Mouse (Mus musculus): ENCODE measurements around the gene Cpe. TPM values are rescaled to one million over a fixed set of nuclear protein-coding genes. Genes with fewer than 3 reads are reported as not detected.

Cpe gene
- polyA plus RNA-seq, 1 experiment from 2014 or later: 133 TPM

- Histone ChIP-seq H3K27ac (replicated peaks) (no peak overlapping the region), H3K4me2 (replicated peaks; ENCODE audit: low read depth) (no peak overlapping the region), H3K9ac (ENCODE audit: low read length) (no peak overlapping the region), H3K36me3 (ENCODE audit: control insufficient read depth, insufficient read depth, low read length) (no peaks in the 10 kb centered on the region), H3K27me3 (ENCODE audit: control insufficient read depth, insufficient read depth, low read length) (no peaks in the 10 kb centered on the region), H3K4me3 (ENCODE audit: low read depth, low read length) (no peak overlapping the region), H3K9me3 (ENCODE audit: control insufficient read depth, low read length) (no peaks in the 10 kb centered on the region), H3K4me1 (replicated peaks; ENCODE audit: control insufficient read depth, insufficient read depth) (no peaks in the 10 kb centered on the region)
- 91% methylated on average over 6 of the region's 6 CpGs for WGBS
- TF ChIP-seq EP300 (optimal IDR thresholded peaks at IDR 0.05) (no peak), CTCF (IDR thresholded peaks at IDR 0.05; ENCODE audit: low read depth) (no peak)
- no peak for DNase-seq (ENCODE audit: low spot score)
- ATAC-seq (ENCODE audit: low FRiP score, low TSS enrichment): no peak
Observed at GRCm38 (mm10) chr8:64629034-64629760, 63.7 kb downstream of the Cpe start.

DNA sequence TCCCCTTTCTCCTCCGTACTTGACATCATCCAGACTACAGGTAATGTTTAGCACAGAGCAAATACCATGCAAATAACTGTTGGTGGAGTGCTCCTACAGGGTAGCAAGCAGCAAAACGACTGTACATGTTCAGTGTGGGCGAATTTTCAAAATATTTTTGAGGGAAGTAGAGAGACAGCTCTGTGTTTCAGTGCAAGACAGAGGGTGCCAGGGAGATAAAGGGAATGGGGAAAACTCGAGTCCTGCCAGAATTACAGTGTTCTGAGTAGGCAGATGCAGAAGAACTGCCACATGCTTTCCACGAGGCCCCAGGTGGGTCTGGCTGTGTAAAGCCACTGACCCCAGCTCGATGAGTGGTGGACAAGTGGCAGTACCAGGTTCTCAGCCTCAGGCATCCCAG is 64.8 kb downstream of the Cpe start:
- Histone ChIP-seq H3K4me3 (ENCODE audit: low read depth, low read length) (no peak overlapping the region), H3K9me3 (ENCODE audit: control insufficient read depth, low read length) (no peaks in the 10 kb centered on the region), H3K4me2 (replicated peaks; ENCODE audit: low read depth) (no peak overlapping the region), H3K9ac (ENCODE audit: low read length) (no peak overlapping the region), H3K4me1 (replicated peaks; ENCODE audit: control insufficient read depth, insufficient read depth) (no peaks in the 10 kb centered on the region), H3K27ac (replicated peaks) (no peak overlapping the region), H3K27me3 (ENCODE audit: control insufficient read depth, insufficient read depth, low read length) (no peaks in the 10 kb centered on the region), H3K36me3 (ENCODE audit: control insufficient read depth, insufficient read depth, low read length) (no peaks in the 10 kb centered on the region)
- TF ChIP-seq CTCF (IDR thresholded peaks at IDR 0.05; ENCODE audit: low read depth) (no peak), EP300 (optimal IDR thresholded peaks at IDR 0.05) (no peak)
- WGBS: 79% methylated on average over 6 of the region's 6 CpGs
- DNase-seq (ENCODE audit: low spot score): no peak
- no peak for ATAC-seq (ENCODE audit: low FRiP score, low TSS enrichment)

DNA sequence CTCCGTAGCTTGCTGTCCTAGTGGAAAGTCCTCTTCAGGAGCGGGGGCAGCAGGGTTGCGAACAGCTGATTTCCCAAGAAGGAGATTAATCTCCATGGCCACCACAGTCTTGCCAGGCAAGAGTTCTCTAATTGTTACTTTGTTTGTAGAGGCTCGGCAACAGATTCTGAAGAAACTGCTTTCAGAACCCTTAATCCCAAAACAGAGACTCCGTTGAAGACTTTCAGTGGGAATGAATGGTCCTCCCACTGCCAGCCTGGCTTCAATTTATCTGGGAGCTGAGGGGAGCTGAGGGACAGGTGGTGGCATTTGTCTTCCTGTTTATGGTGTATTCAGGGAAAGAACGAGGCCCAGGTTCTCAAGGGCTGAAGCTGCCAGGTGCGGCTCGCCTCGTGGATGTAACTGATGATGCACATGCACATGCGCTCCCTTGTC is 68.2 kb downstream of the Cpe start:
- Histone ChIP-seq H3K4me2 (replicated peaks; ENCODE audit: low read depth) (no peak overlapping the region), H3K4me3 (ENCODE audit: low read depth, low read length) (no peak overlapping the region), H3K9ac (ENCODE audit: low read length) (no peak overlapping the region), H3K4me1 (replicated peaks; ENCODE audit: control insufficient read depth, insufficient read depth) (no peaks in the 10 kb centered on the region), H3K9me3 (ENCODE audit: control insufficient read depth, low read length) (no peaks in the 10 kb centered on the region), H3K27me3 (ENCODE audit: control insufficient read depth, insufficient read depth, low read length) (no peaks in the 10 kb centered on the region), H3K36me3 (ENCODE audit: control insufficient read depth, insufficient read depth, low read length) (no peaks in the 10 kb centered on the region), H3K27ac (replicated peaks) (no peak overlapping the region)
- 62% methylated on average over 10 of the region's 10 CpGs for WGBS
- no peak for DNase-seq (ENCODE audit: low spot score)
- ATAC-seq (ENCODE audit: low FRiP score, low TSS enrichment): no peak
- TF ChIP-seq EP300 (optimal IDR thresholded peaks at IDR 0.05): no peak
- no peak for TF ChIP-seq CTCF (IDR thresholded peaks at IDR 0.05; ENCODE audit: low read depth)

- TF ChIP-seq CTCF (IDR thresholded peaks at IDR 0.05; ENCODE audit: low read depth) (no peak), EP300 (optimal IDR thresholded peaks at IDR 0.05) (no peak)
- H3K4me1 ChIP-seq (replicated peaks; ENCODE audit: control insufficient read depth, insufficient read depth): no peaks in the 10 kb centered on the region
- H3K27me3 ChIP-seq (ENCODE audit: control insufficient read depth, insufficient read depth, low read length): no peaks in the 10 kb centered on the region
- H3K27ac ChIP-seq (replicated peaks): no peak overlapping the region
- H3K4me3 ChIP-seq (ENCODE audit: low read depth, low read length): no peak overlapping the region
- ATAC-seq (ENCODE audit: low FRiP score, low TSS enrichment) (no peak), DNase-seq (ENCODE audit: low spot score) (no peak)
- 36% methylated on average over 7 of the region's 7 CpGs for WGBS
- no peak overlapping the region for H3K4me2 ChIP-seq (replicated peaks; ENCODE audit: low read depth)
- no peak overlapping the region for H3K9ac ChIP-seq (ENCODE audit: low read length)
- H3K9me3 ChIP-seq (ENCODE audit: control insufficient read depth, low read length): no peaks in the 10 kb centered on the region
- H3K36me3 ChIP-seq (ENCODE audit: control insufficient read depth, insufficient read depth, low read length): no peaks in the 10 kb centered on the region
Observed at GRCm38 (mm10) chr8:64620365-64621150, 72.3 kb downstream of the Cpe start.

GRCm38 (mm10) chr8:64619661-64620060 is 73.2 kb downstream of the Cpe start:
- WGBS: 85% methylated on average over 8 of the region's 8 CpGs
- H3K4me1 ChIP-seq (replicated peaks; ENCODE audit: control insufficient read depth, insufficient read depth): no peaks in the 10 kb centered on the region
- H3K4me3 ChIP-seq (ENCODE audit: low read depth, low read length): no peak overlapping the region
- DNase-seq (ENCODE audit: low spot score): no peak
- TF ChIP-seq CTCF (IDR thresholded peaks at IDR 0.05; ENCODE audit: low read depth) (no peak), EP300 (optimal IDR thresholded peaks at IDR 0.05) (no peak)
- no peaks in the 10 kb centered on the region for H3K9me3 ChIP-seq (ENCODE audit: control insufficient read depth, low read length)
- H3K9ac ChIP-seq (ENCODE audit: low read length): no peak overlapping the region
- no peak overlapping the region for H3K4me2 ChIP-seq (replicated peaks; ENCODE audit: low read depth)
- no peak for ATAC-seq (ENCODE audit: low FRiP score, low TSS enrichment)
- no peaks in the 10 kb centered on the region for H3K27me3 ChIP-seq (ENCODE audit: control insufficient read depth, insufficient read depth, low read length)
- H3K36me3 ChIP-seq (ENCODE audit: control insufficient read depth, insufficient read depth, low read length): no peaks in the 10 kb centered on the region
- H3K27ac ChIP-seq (replicated peaks): no peak overlapping the region

- H3K27me3 ChIP-seq (ENCODE audit: control insufficient read depth, insufficient read depth, low read length): no peaks in the 10 kb centered on the region
- H3K4me2 ChIP-seq (replicated peaks; ENCODE audit: low read depth): no peak overlapping the region
- H3K4me3 ChIP-seq (ENCODE audit: low read depth, low read length): no peak overlapping the region
- 57% methylated on average over 11 of the region's 11 CpGs for WGBS
- no peaks in the 10 kb centered on the region for H3K36me3 ChIP-seq (ENCODE audit: control insufficient read depth, insufficient read depth, low read length)
- TF ChIP-seq EP300 (optimal IDR thresholded peaks at IDR 0.05): no peak
- peak; percentile 87 for TF ChIP-seq CTCF (IDR thresholded peaks at IDR 0.05; ENCODE audit: low read depth)
- no peaks in the 10 kb centered on the region for H3K4me1 ChIP-seq (replicated peaks; ENCODE audit: control insufficient read depth, insufficient read depth)
- no peak overlapping the region for H3K9ac ChIP-seq (ENCODE audit: low read length)
- no peak overlapping the region for H3K27ac ChIP-seq (replicated peaks)
- H3K9me3 ChIP-seq (ENCODE audit: control insufficient read depth, low read length): no peaks in the 10 kb centered on the region
- ATAC-seq (ENCODE audit: low FRiP score, low TSS enrichment) (no peak), DNase-seq (ENCODE audit: low spot score) (peak; percentile 52)
Observed at GRCm38 (mm10) chr8:64618618-64619017, 74.2 kb downstream of the Cpe start.

Measured in stomach, postnatal 0 days (tissue).